ENCODE assay signal across 29 mouse cellular contexts in genomic region chrX:7945618-7946017, GRCm38 (mm10). TPM values are rescaled to one million over a fixed set of nuclear protein-coding genes. Genes with fewer than 3 reads are reported as not detected.
"Had no signal": no experiment of that assay in that cellular context is flagged by ENCODE, and none has a peak within 500 bp of the region (broad histone marks: within the 10 kb centered on the region; RNA-seq: fewer than 3 reads in every experiment).

No protein-coding gene starts in this region.

- H3K4me3 ChIP-seq: intestine, embryonic 15.5 days; liver, embryonic 15.5 days had no signal

- ATAC-seq: hindbrain, embryonic 16.5 days; intestine, embryonic 15.5 days had no signal

- DNase-seq: lung, adult 18-20 months; lung, postnatal 14 days; lung, postnatal 4 days; midbrain, embryonic 14.5 days; thymus, postnatal 25 days had no signal

- H3K4me1 ChIP-seq: intestine, embryonic 15.5 days had no signal

- H3K27ac ChIP-seq: intestine, embryonic 15.5 days; kidney, postnatal 0 days; liver, embryonic 15.5 days had no signal

- H3K9me3 ChIP-seq: intestine, embryonic 15.5 days; liver, embryonic 15.5 days had no signal

- H3K36me3 ChIP-seq: intestine, embryonic 15.5 days; liver, embryonic 15.5 days had no signal

- H3K9ac ChIP-seq: intestine, embryonic 15.5 days; liver, embryonic 15.5 days had no signal

- H3K4me2 ChIP-seq: intestine, embryonic 15.5 days; liver, embryonic 11.5 days; liver, embryonic 15.5 days; midbrain, embryonic 11.5 days had no signal

- H3K27me3 ChIP-seq: intestine, embryonic 15.5 days; liver, embryonic 15.5 days had no signal

RNA-seq across cellular contexts. Expression of gene Eras, which starts 17.2 kb away (rescaled TPM):
- total RNA-seq: layer of hippocampus, adult 18-20 months; layer of hippocampus, postnatal 14 days; left cerebral cortex, adult 18-20 months; left cerebral cortex, postnatal 10 days; left cerebral cortex, postnatal 36 days; megakaryocyte progenitor cell, adult 5-6 weeks; megakaryocyte-erythroid progenitor cell, adult 5-6 weeks; midbrain, postnatal 0 days had no signal
- polyA plus RNA-seq: hindbrain, embryonic 16.5 days; intestine, embryonic 15.5 days; kidney, postnatal 0 days; limb, embryonic 11.5 days; liver, embryonic 11.5 days; liver, embryonic 15.5 days; lung, embryonic 16.5 days; midbrain, embryonic 11.5 days; midbrain, embryonic 14.5 days; midbrain, postnatal 0 days; neural tube, embryonic 11.5 days; neural tube, embryonic 14.5 days; small intestine, adult 2 months; spleen, adult 2 months; stomach, embryonic 16.5 days; thymus, postnatal 0 days had no signal

RNA-seq across cellular contexts. Expression of gene Pcsk1n, which starts 26.0 kb away (rescaled TPM):
- total RNA-seq: megakaryocyte progenitor cell, adult 5-6 weeks; megakaryocyte-erythroid progenitor cell, adult 5-6 weeks had no signal

RNA-seq across cellular contexts. Expression of gene Gata1, which starts 32.3 kb away (rescaled TPM):
- total RNA-seq: layer of hippocampus, adult 18-20 months; layer of hippocampus, postnatal 14 days; left cerebral cortex, adult 18-20 months; left cerebral cortex, postnatal 10 days; left cerebral cortex, postnatal 36 days; midbrain, postnatal 0 days had no signal
- polyA plus RNA-seq: midbrain, embryonic 14.5 days; midbrain, postnatal 0 days; neural tube, embryonic 14.5 days had no signal

RNA-seq across cellular contexts. Expression of gene Gm10490, which starts 36.3 kb away (rescaled TPM):
- total RNA-seq: layer of hippocampus, adult 18-20 months; layer of hippocampus, postnatal 14 days; left cerebral cortex, adult 18-20 months; left cerebral cortex, postnatal 10 days; left cerebral cortex, postnatal 36 days; megakaryocyte progenitor cell, adult 5-6 weeks; megakaryocyte-erythroid progenitor cell, adult 5-6 weeks; midbrain, postnatal 0 days had no signal
- polyA plus RNA-seq: hindbrain, embryonic 16.5 days; intestine, embryonic 15.5 days; kidney, postnatal 0 days; limb, embryonic 11.5 days; limb, embryonic 14.5 days; liver, embryonic 11.5 days; liver, embryonic 15.5 days; lung, embryonic 16.5 days; midbrain, embryonic 11.5 days; midbrain, embryonic 14.5 days; midbrain, postnatal 0 days; neural tube, embryonic 11.5 days; neural tube, embryonic 14.5 days; small intestine, adult 2 months; spleen, adult 2 months; stomach, embryonic 16.5 days; testis, adult 2 months; thymus, postnatal 0 days had no signal
